ENCODE assay signal across 7 mouse cellular contexts in the genomic region with DNA sequence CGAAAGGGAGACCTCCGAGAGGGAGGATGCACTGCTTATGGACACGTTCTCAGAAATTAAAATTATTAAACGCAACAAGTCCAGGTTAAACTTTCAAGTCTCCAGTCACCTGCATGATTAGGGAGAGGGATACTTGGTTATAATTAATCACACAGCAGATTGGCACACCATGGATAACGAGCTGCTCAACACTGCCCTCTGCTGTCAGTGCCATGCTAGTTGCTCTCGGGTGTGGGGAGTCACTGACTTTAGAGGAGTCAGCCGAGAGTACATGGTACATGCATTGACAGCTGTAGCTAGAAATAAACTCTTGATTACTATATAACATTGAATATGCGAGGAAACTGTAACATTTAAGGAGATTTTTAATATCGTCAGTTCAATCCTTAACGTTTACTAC.
DNase-seq lines count a peak whose midpoint lies in the region; ATAC-seq and TF ChIP-seq lines count a peak whose summit lies in the region.

No protein-coding gene starts in this region.

- WGBS in kidney, adult 2 months, result 64% methylated on average over 10 of the region's 10 CpGs
- WGBS in kidney, embryonic 14.5 days, result 66% methylated on average over 10 of the region's 10 CpGs
- 70% methylated on average over 10 of the region's 10 CpGs for WGBS in small intestine, adult 2 months

- H3K4me2 ChIP-seq in kidney, embryonic 14.5 days (replicated peaks; ENCODE audit: low read depth, low read length), result no peak overlapping the region

- peak; percentile 70 for DNase-seq in kidney, adult 2 months
- peak; percentile 53 for DNase-seq in adrenal gland, postnatal 14 days
- DNase-seq in embryo, embryonic 9.5 days (ENCODE audit: extremely low spot score), result peak; percentile 15
- DNase-seq in left cerebral cortex, postnatal 4 days, result peak; percentile 76

- H3K4me1 ChIP-seq in kidney, adult 2 months (ENCODE audit: control insufficient read depth, insufficient read depth, low read length), result no peaks in the 10 kb centered on the region
- no peaks in the 10 kb centered on the region for H3K4me1 ChIP-seq in kidney, embryonic 14.5 days (ENCODE audit: control insufficient read depth, insufficient read depth, low read length)
- no peaks in the 10 kb centered on the region for H3K4me1 ChIP-seq in ES-Bruce4 (ENCODE audit: control insufficient read depth, insufficient read depth, low read length)
- no peaks in the 10 kb centered on the region for H3K4me1 ChIP-seq in small intestine, adult 2 months (ENCODE audit: control insufficient read depth, insufficient read depth, insufficient read length, low read length)

- H3K36me3 ChIP-seq in kidney, adult 2 months (ENCODE audit: control insufficient read depth, insufficient read depth, low read length), result no peaks in the 10 kb centered on the region
- H3K36me3 ChIP-seq in kidney, embryonic 14.5 days (ENCODE audit: control insufficient read depth, insufficient read depth, low read length), result no peaks in the 10 kb centered on the region
- H3K36me3 ChIP-seq in ES-Bruce4 (ENCODE audit: control insufficient read depth, insufficient read depth, low read length, poor library complexity, severe bottlenecking), result no peaks in the 10 kb centered on the region
- H3K36me3 ChIP-seq in small intestine, adult 2 months (ENCODE audit: control insufficient read depth, insufficient read depth, low read length), result no peaks in the 10 kb centered on the region

- intact Hi-C loops in left cerebral cortex, postnatal 4 days (cut with DNase I), result no loop called here

- TF ChIP-seq POLR2A in kidney, adult 2 months (IDR thresholded peaks at IDR 0.05; ENCODE audit: low read depth, low read length), result no peak
- no peak for TF ChIP-seq POLR2A in ES-Bruce4 (IDR thresholded peaks at IDR 0.05; ENCODE audit: insufficient read depth, low read length)
- no peak for TF ChIP-seq POLR2A in small intestine, adult 2 months (IDR thresholded peaks at IDR 0.05; ENCODE audit: low read depth, low read length)

- H3K27me3 ChIP-seq in kidney, adult 2 months (replicated peaks; ENCODE audit: control insufficient read depth, insufficient read depth, low read length), result no peaks in the 10 kb centered on the region
- H3K27me3 ChIP-seq in kidney, embryonic 14.5 days (ENCODE audit: control insufficient read depth, insufficient read depth, low read length), result no peaks in the 10 kb centered on the region
- H3K27me3 ChIP-seq in ES-Bruce4 (ENCODE audit: control insufficient read depth, insufficient read depth, low read length, poor library complexity, severe bottlenecking), result no peaks in the 10 kb centered on the region
- H3K27me3 ChIP-seq in small intestine, adult 2 months (ENCODE audit: control insufficient read depth, insufficient read depth, low read length), result no peaks in the 10 kb centered on the region

- no peak overlapping the region for H3K27ac ChIP-seq in kidney, adult 2 months (ENCODE audit: insufficient read depth, low read depth, low read length)
- H3K27ac ChIP-seq in kidney, embryonic 14.5 days (ENCODE audit: low read depth, low read length), result no peak overlapping the region
- H3K27ac ChIP-seq in ES-Bruce4 (ENCODE audit: insufficient read depth, low read length), result no peak overlapping the region
- no peak overlapping the region for H3K27ac ChIP-seq in small intestine, adult 2 months (ENCODE audit: insufficient read depth, low read depth, low read length)

- no peak overlapping the region for H3K4me3 ChIP-seq in kidney, adult 2 months (ENCODE audit: insufficient read depth, low read depth, low read length)
- H3K4me3 ChIP-seq in kidney, embryonic 14.5 days (ENCODE audit: low read length), result no peak overlapping the region
- H3K4me3 ChIP-seq in ES-Bruce4 (ENCODE audit: low read depth, low read length), result no peak overlapping the region
- H3K4me3 ChIP-seq in small intestine, adult 2 months (ENCODE audit: low read depth, low read length), result no peak overlapping the region

- no peaks in the 10 kb centered on the region for H3K9me3 ChIP-seq in kidney, embryonic 14.5 days (ENCODE audit: control insufficient read depth, low read length)
- H3K9me3 ChIP-seq in ES-Bruce4 (replicated peaks; ENCODE audit: control insufficient read depth, insufficient read depth, low read length, poor library complexity, severe bottlenecking), result no peaks in the 10 kb centered on the region

- no peak for ATAC-seq in kidney, embryonic 14.5 days (ENCODE audit: low FRiP score, low TSS enrichment)

- peak; percentile 96 for TF ChIP-seq CTCF in kidney, adult 2 months (conservative IDR thresholded peaks at IDR 0.05; ENCODE audit: insufficient read depth, insufficient read length, low read depth, low read length)
- TF ChIP-seq CTCF in ES-Bruce4 (IDR thresholded peaks at IDR 0.05; ENCODE audit: low read depth, low read length), result peak; percentile 80
- peak; percentile 68; the same call in 1 of the 2 replicates for TF ChIP-seq CTCF in small intestine, adult 2 months (IDR thresholded peaks at IDR 0.05; ENCODE audit: extremely low read depth, insufficient read length, insufficient replicate concordance, low read depth, low read length)

- TF ChIP-seq EP300 in ES-Bruce4 (IDR thresholded peaks at IDR 0.05; ENCODE audit: insufficient read depth, low read depth, low read length), result no peak

- H3K9ac ChIP-seq in kidney, embryonic 14.5 days (ENCODE audit: low read depth, low read length), result no peak overlapping the region
- no peak overlapping the region for H3K9ac ChIP-seq in ES-Bruce4 (ENCODE audit: low read depth, poor library complexity, severe bottlenecking)

Comparison
In these comparisons a context has a peak if more than half of its experiments do, and no peak if none do; other contexts are left out.
1. DNase-seq: peak in every context shown above with its lines; median percentile 76 in left cerebral cortex, postnatal 4 days; 70 in kidney, adult 2 months; 53 in adrenal gland, postnatal 14 days; 15 in embryo, embryonic 9.5 days.